Mouse (Mus musculus): Measurements from ENCODE around the gene 4930455H04Rik.

- no peak for TF ChIP-seq CTCF (IDR thresholded peaks at IDR 0.05; ENCODE audit: low read depth)
- no peak for TF ChIP-seq EP300 (IDR thresholded peaks at IDR 0.05; ENCODE audit: low read depth)
Observed at GRCm38 (mm10) chr3:116986451-116986850, 18.4 kb downstream of the 4930455H04Rik start.
